Mouse (Mus musculus) left cerebral cortex, postnatal 25 days (tissue): Measurements from ENCODE around the gene Hist1h2bc. TPM values are rescaled to one million over a fixed set of nuclear protein-coding genes. Genes with fewer than 3 reads are reported as not detected.
"Not testable (repeated sequence)": the region's sequence is repeated elsewhere in the genome, so short reads cannot be mapped to it uniquely, and the experiment has no call there.

Experiments
- DNase-seq, 2 experiments: peaks; one replicate each; pipeline ENCODE4 v3.0.0; 2022; ENCODE audit warnings: low spot score in 2 of 2, mixed read lengths in 1 of 2
- intact Hi-C: fragments of 180-260 bp; cut with DNase I; formaldehyde crosslinking; loops from one replicate; pipeline ENCODE4 v1.15.1; 2025
- total RNA-seq, 2 experiments: library from RNA; stranded (reverse); gene quantifications; 2 replicates each; pipeline ENCODE4 v1.2.3; 2021

Hist1h2bc gene
- total RNA-seq, 2 experiments from 2014 or later: 32.7 to 35.0 TPM

- intact Hi-C loops: loop anchor here (1.0 to 5.0 kb wide), 4 partner anchors 13 to 1655 kb away; partner anchors contain the start of genes Hist1h1c, Hist1h2ag, Hist1h2bc and Hist1h2be
These were observed 13.7 kb downstream of the Hist1h2bc start for GRCm38 (mm10) chr13:23697491-23698299.

GRCm38 (mm10) chr13:23698300-23698693, 14.3 kb downstream of the Hist1h2bc start, which contains the start of gene Hist1h4c:
TSS of gene Hist1h4c (minus strand) at chr13:23698454.
- intact Hi-C loops: loop anchor here (1.0 to 5.0 kb wide), 4 partner anchors 14 to 1656 kb away; partner anchors contain the start of genes Hist1h1c, Hist1h2ag, Hist1h2bc and Hist1h2be
- DNase-seq: peak; percentile 99 to 100

More at GRCm38 (mm10) chr13:23697491-23698299, 13.7 kb downstream of the Hist1h2bc start:
- peak; percentile 44 to 72 for DNase-seq

- intact Hi-C loops: loop anchor here (1.0 to 5.0 kb wide), 4 partner anchors 15 to 1657 kb away; partner anchors contain the start of genes Hist1h1c, Hist1h2ag, Hist1h2bc and Hist1h2be
- no peak for DNase-seq
These were observed 15.0 kb downstream of the Hist1h2bc start for GRCm38 (mm10) chr13:23698996-23699395.

GRCm38 (mm10) chr13:23699767-23700166, 15.8 kb downstream of the Hist1h2bc start:
- no peak for DNase-seq
- intact Hi-C loops: loop anchor here (5.0 kb wide), 1 partner anchor 1657 kb away; the partner anchor contains the start of genes Hist1h2ag, Hist1h2bj and Hist1h4i

- DNase-seq: peak; percentile 81 to 88
- intact Hi-C loops: loop anchor here (1.0 kb wide), 1 partner anchor 31 kb away; no protein-coding TSS in a partner anchor
These were observed 17.0 kb downstream of the Hist1h2bc start for GRCm38 (mm10) chr13:23700786-23701520.

- intact Hi-C loops: no loop called here
- DNase-seq: no peak
These were observed 18.2 kb downstream of the Hist1h2bc start for GRCm38 (mm10) chr13:23702220-23702619.

- intact Hi-C loops, DNase-seq: not testable (repeated sequence)
These were observed 18.8 kb downstream of the Hist1h2bc start for GRCm38 (mm10) chr13:23702801-23703200.

- intact Hi-C loops: no loop called here
- DNase-seq: no peak
These were observed 21.9 kb downstream of the Hist1h2bc start for GRCm38 (mm10) chr13:23705751-23706356.

- DNase-seq: no peak
- intact Hi-C loops: no loop called here
These were observed 22.8 kb downstream of the Hist1h2bc start for GRCm38 (mm10) chr13:23706771-23707170.

- intact Hi-C loops: no loop called here
These were observed 24.0 kb downstream of the Hist1h2bc start for GRCm38 (mm10) chr13:23708041-23708440.

GRCm38 (mm10) chr13:23708654-23709053, 24.7 kb downstream of the Hist1h2bc start:
- intact Hi-C loops: no loop called here
- no peak for DNase-seq

More at GRCm38 (mm10) chr13:23708041-23708440, 24.0 kb downstream of the Hist1h2bc start:
- DNase-seq: no peak

GRCm38 (mm10) chr13:23709714-23710373, 25.8 kb downstream of the Hist1h2bc start:
- intact Hi-C loops: no loop called here
- DNase-seq: no peak

- intact Hi-C loops: no loop called here
- peak; percentile 8 to 43 for DNase-seq
These were observed 26.5 kb downstream of the Hist1h2bc start, which contains the start of gene Hfe for GRCm38 (mm10) chr13:23710374-23711089. TSS of gene Hfe (minus strand) at chr13:23710854.

GRCm38 (mm10) chr13:23716261-23717042, 32.5 kb downstream of the Hist1h2bc start:
- intact Hi-C loops: no loop called here
- no peak for DNase-seq

- intact Hi-C loops: no loop called here
These were observed 33.2 kb downstream of the Hist1h2bc start for GRCm38 (mm10) chr13:23717176-23717575.

GRCm38 (mm10) chr13:23717593-23718245, 33.7 kb downstream of the Hist1h2bc start:
- DNase-seq, intact Hi-C loops: not testable (repeated sequence)

More at GRCm38 (mm10) chr13:23717176-23717575, 33.2 kb downstream of the Hist1h2bc start:
- no peak for DNase-seq

GRCm38 (mm10) chr13:23724239-23724638, 40.2 kb downstream of the Hist1h2bc start:
- DNase-seq: no peak
- intact Hi-C loops: no loop called here
